Mouse (Mus musculus) G1E (cell line): ENCODE data around the gene Tmem119. TPM values are rescaled to one million over a fixed set of nuclear protein-coding genes. Genes with fewer than 3 reads are reported as not detected.
"Not testable (repeated sequence)": the region's sequence is repeated elsewhere in the genome, so short reads cannot be mapped to it uniquely, and the experiment has no call there.

ENCODE experiments used
- ATAC-seq: 2 replicates; pipeline ENCODE4 v1.8.0; 2016; ENCODE audit warnings: mild to moderate bottlenecking; ENCODE audit not compliant: insufficient number of reproducible peaks, poor library complexity, low FRiP score, severe bottlenecking; ENCODE audit errors: extremely low read depth
- DNase-seq: peaks from one replicate; pipeline ENCODE4 v3.0.0; 2012; ENCODE audit warnings: low spot score
- H3K27me3 ChIP-seq: 2 replicates; pipeline ENCODE4 v1.6.1; 2012; ENCODE audit warnings: mild to moderate bottlenecking, low read length, inconsistent platforms; ENCODE audit not compliant: insufficient read depth
- H3K36me3 ChIP-seq: replicated peaks from 2 replicates; pipeline ENCODE3; 2012; ENCODE audit warnings: mild to moderate bottlenecking, inconsistent platforms
- H3K4me1 ChIP-seq: 2 replicates; pipeline ENCODE4 v1.6.1; 2012; ENCODE audit warnings: low read depth, low read length, inconsistent platforms, mixed read lengths; ENCODE audit not compliant: insufficient read depth
- H3K4me3 ChIP-seq: 2 replicates; pipeline ENCODE4 v1.5.1; 2012; ENCODE audit warnings: low read depth, mild to moderate bottlenecking, inconsistent platforms, low read length, moderate library complexity, mixed read lengths
- H3K9me3 ChIP-seq: replicated peaks from 2 replicates; pipeline ENCODE4 v1.6.1; 2012; ENCODE audit warnings: inconsistent platforms
- CTCF ChIP-seq: IDR thresholded peaks from 2 replicates; pipeline ENCODE4 v1.5.1; 2012; ENCODE audit warnings: low read depth, low read length, inconsistent platforms, mixed read lengths
- GATA1 ChIP-seq: IDR thresholded peaks from 2 replicates; pipeline ENCODE4 v1.6.1; 2012; ENCODE audit warnings: borderline replicate concordance, low read length, inconsistent platforms, mixed read lengths
- GATA2 ChIP-seq: IDR thresholded peaks from 2 replicates; pipeline ENCODE4 v1.6.1; 2012; ENCODE audit warnings: low read depth, low read length, inconsistent platforms, borderline replicate concordance
- POLR2AphosphoS5 ChIP-seq: IDR thresholded peaks from 2 replicates; pipeline ENCODE4 v1.6.1; 2012; ENCODE audit warnings: low read depth, low read length, inconsistent platforms; ENCODE audit not compliant: insufficient replicate concordance
- TAL1 ChIP-seq: conservative IDR thresholded peaks from 2 replicates; pipeline ENCODE4 v1.6.1; 2012; ENCODE audit warnings: low read depth, low read length, inconsistent platforms, mixed read lengths
- polyA plus RNA-seq: library from polyadenylated mRNA; stranded (reverse); fragments of >175 nt; gene quantifications from 2 replicates; pipeline ENCODE4 v1.2.3, GENCODE M21; 2012
- total RNA-seq, 2 experiments: library from RNA; stranded (forward) in 1 of 2; stranded (reverse) in 1 of 2; fragments of 200-1000 nt in 1 of 2; fragments of >200 nt in 1 of 2; fragmentation: Nextera tagmentation in 1 of 2; gene quantifications; 2 replicates each; pipeline ENCODE4 v1.2.3; 2014 to 2017

The Tmem119 gene
- total and polyA plus RNA-seq, 3 experiments, result 0.21 to 0.27 TPM; not detected in 1

DNA sequence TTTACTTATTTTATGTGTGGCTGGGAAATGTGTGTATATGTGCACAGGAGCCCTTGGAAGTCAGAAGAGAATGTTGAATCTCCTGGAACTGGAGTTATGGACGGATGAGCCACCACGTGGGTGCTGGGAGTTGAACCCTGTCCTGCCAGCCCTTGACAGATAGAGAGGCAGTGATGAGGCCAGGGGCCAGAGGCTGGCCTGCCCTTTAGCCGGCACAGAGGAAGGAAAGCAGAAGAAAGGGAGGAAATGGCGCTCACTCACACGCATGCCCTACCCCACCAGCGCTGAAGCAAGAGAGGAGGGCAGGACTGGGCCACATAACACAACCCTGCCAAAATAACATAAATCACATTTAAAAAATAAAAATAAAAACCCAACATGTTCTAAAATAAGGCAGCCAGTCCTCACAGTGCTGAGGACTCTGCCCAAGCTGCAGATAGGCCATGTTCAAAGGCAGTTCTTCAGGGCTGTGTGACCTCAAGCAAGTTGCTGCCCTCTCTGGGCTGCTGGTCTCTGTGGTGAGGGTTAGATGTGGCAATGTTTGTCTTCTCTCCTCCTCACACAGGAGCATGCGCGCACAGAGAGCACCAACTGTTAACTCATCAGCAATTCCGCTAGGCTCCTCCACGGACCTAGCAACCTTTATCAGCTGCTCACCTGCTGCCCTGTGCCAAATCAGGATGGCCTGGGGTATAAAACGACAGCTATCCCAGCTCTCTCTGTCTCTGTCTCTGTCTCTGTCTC lies 9.7 kb downstream of the Tmem119 start:
- Histone ChIP-seq H3K27me3 (peaks cover 37% of the 10 kb centered on the region), H3K4me3 (no peak overlapping the region), H3K36me3 (no peaks in the 10 kb centered on the region), H3K4me1 (no peaks in the 10 kb centered on the region), H3K9me3 (no peaks in the 10 kb centered on the region)
- no peak for ATAC-seq
- no peak for DNase-seq
- TF ChIP-seq GATA1 (no peak), GATA2 (no peak), CTCF (no peak)

DNA sequence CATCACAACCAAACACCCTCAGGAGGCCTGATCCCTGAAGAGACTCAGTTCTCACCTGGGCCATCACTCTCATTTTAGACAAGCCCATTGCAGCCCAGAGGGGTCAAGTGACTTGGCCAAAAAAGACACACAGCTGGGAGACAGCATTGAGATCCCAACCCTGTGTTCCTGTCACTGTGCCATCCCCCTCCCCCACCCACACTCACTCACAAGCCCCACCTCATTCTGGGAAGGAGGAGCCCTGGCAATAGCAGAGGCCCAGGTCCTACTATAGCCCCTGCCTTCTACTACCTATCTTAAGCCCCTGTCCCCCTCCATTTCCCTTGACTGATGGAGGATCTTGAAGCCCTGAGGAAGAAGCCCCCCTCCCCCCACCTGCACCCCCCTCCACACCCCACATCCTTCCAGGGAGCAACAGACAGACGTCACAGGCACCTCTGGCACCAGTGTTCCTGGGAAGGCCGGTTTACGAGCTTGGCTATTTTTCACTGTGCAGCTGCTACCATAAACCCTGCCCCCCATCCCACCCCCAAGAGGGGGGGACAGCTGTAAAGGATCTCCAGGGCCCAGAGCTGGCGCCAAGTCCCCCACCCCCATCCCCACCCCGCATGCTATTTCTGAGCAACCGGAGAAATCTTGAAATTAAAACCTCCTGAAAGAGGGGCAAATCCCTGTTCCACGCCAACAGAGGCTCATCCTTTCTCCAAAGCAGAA lies 11.1 kb downstream of the Tmem119 start:
- ATAC-seq (no peak), DNase-seq (no peak)
- TF ChIP-seq CTCF (no peak), TAL1 (no peak), POLR2AphosphoS5 (no peak), GATA2 (no peak), GATA1 (no peak)
- H3K27me3 ChIP-seq, result peaks cover 29% of the 10 kb centered on the region
- H3K9me3 ChIP-seq, result no peaks in the 10 kb centered on the region
- no peaks in the 10 kb centered on the region for H3K36me3 ChIP-seq
- H3K4me1 ChIP-seq, result no peaks in the 10 kb centered on the region
- H3K4me3 ChIP-seq, result no peak overlapping the region

DNA sequence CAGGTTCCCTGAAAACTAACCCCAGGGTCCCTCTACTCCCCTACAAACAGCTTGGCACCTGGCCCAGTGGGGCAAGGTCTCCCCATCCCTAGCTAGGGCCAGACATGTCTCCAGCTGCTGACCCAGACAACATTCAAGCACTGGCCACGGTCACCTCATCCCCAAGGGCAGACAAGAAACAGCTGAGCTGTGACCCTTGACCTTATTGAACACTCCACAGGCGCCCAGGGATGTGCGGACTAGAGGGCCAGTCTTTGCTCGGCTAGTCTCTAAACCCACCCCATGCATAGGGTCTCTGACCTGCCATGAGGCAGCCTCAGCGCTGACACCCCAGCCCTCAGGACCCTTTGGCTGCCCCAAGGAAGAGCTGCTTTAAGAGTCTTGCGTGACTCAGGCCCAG lies 11.7 kb downstream of the Tmem119 start:
- ATAC-seq, result no peak
- no peak for DNase-seq
- no peaks in the 10 kb centered on the region for H3K36me3 ChIP-seq

DNA sequence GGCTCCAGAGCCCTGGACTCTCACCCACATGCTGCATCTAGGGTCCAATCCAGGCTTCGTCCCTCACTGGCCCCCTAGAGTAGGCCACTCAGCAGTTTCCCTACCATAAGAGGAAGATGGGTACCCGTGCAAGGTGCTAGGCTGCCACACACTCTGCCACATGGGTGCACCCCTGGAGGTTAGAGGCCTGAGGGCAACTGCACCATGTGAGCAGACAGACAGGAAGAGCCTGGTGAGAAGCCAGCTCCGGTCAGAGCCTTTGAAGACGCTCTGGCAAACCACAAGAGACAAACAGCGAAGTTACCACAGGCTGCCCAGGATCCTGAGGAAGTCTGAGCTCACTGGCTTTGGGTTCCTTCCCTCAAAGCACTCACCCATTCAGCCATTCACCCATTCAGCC lies 13.3 kb downstream of the Tmem119 start:
- Histone ChIP-seq H3K4me3 (no peak overlapping the region), H3K27me3 (peaks cover 29% of the 10 kb centered on the region), H3K4me1 (no peaks in the 10 kb centered on the region), H3K36me3 (no peaks in the 10 kb centered on the region), H3K9me3 (no peaks in the 10 kb centered on the region)
- TF ChIP-seq GATA1 (no peak), POLR2AphosphoS5 (no peak), TAL1 (no peak), GATA2 (no peak), CTCF (no peak)
- DNase-seq, result no peak
- ATAC-seq, result no peak

More for the DNA sequence above, 11.7 kb downstream of the Tmem119 start:
- no peak overlapping the region for H3K4me3 ChIP-seq
- no peak for TF ChIP-seq CTCF
- TF ChIP-seq GATA1, result no peak
- TF ChIP-seq TAL1, result no peak
- no peak for TF ChIP-seq POLR2AphosphoS5
- no peak for TF ChIP-seq GATA2
- peaks cover 30% of the 10 kb centered on the region for H3K27me3 ChIP-seq
- H3K4me1 ChIP-seq, result no peaks in the 10 kb centered on the region
- no peaks in the 10 kb centered on the region for H3K9me3 ChIP-seq

DNA sequence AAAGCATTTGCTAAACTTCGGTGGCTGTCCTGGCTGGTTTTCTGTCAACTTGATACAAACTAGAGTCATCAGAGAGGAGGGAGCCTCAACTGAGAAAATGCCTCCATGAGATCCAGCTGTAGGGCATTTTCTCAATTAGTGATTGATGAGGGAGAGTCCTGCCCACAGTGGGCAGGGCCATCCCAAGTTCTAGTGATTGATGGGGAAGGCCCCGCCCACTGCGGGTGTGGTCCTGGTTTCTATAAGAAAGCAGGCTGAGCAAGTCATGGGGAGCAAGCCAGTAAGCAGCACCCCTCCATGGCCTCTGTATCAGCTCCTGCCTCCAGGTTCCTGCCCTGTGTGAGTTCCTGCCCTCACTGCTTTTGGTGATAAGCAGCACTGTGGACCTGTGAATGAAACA lies 16.2 kb downstream of the Tmem119 start:
- not testable (repeated sequence) for DNase-seq, H3K4me3 ChIP-seq, ATAC-seq, H3K9me3 ChIP-seq, H3K4me1 ChIP-seq, H3K36me3 ChIP-seq
- peaks cover 28% of the 10 kb centered on the region; the same call in 1 of the 2 replicates for H3K27me3 ChIP-seq

DNA sequence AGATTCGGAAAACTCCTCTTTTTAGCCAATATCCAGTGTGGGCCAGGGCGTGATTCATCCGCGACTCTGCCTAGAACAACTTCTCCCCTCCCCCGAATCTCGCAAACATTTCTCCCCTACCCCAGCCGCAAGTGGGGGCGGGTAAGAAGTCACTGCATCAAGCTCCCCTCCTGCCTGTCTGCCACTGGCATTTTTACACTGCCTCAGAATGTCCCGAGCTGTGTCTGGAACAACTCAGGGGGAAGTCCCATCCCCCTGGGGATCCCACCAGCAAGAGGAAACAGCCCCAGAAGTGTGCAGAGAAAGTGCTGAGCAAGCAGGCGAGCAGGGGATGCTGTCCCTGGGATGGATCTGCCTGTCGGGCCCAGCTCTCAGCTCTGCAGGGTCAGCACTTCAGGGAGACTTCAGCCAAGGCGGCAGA lies 16.7 kb downstream of the Tmem119 start:
- TF ChIP-seq POLR2AphosphoS5 (no peak), GATA1 (no peak), TAL1 (no peak), CTCF (no peak), GATA2 (no peak)
- no peak for DNase-seq
- H3K4me1 ChIP-seq, result no peaks in the 10 kb centered on the region
- no peak overlapping the region for H3K4me3 ChIP-seq
- peaks cover 9% of the 10 kb centered on the region for H3K36me3 ChIP-seq
- H3K27me3 ChIP-seq, result peaks cover 25% of the 10 kb centered on the region; the same call in 1 of the 2 replicates
- no peak for ATAC-seq
- H3K9me3 ChIP-seq, result no peaks in the 10 kb centered on the region
